Mouse (Mus musculus): ENCODE measurements around the gene Cnn2. TPM values are rescaled to one million over a fixed set of nuclear protein-coding genes. Genes with fewer than 3 reads are reported as not detected.
"Not testable (repeated sequence)": the region's sequence is repeated elsewhere in the genome, so short reads cannot be mapped to it uniquely, and the experiment has no call there.

The Cnn2 gene
- polyA plus RNA-seq, 1 experiment from 2014 or later: 296 TPM

- Histone ChIP-seq H3K4me1 (peaks cover 24% of the 10 kb centered on the region), H3K4me3 (replicated peaks) (no peak overlapping the region), H3K27ac (replicated peaks) (no peak overlapping the region), H3K9ac (no peak overlapping the region), H3K27me3 (no peaks in the 10 kb centered on the region), H3K36me3 (peaks cover 8% of the 10 kb centered on the region), H3K4me2 (replicated peaks) (no peak overlapping the region), H3K9me3 (replicated peaks) (no peaks in the 10 kb centered on the region)
- no peak for ATAC-seq (ENCODE audit: insufficient number of reproducible peaks, low FRiP score, low TSS enrichment, low read depth)
- WGBS: 81% methylated on average over 9 of the region's 9 CpGs
Measured at GRCm38 (mm10) chr10:80030191-80030590, 41.8 kb downstream of the Cnn2 start.

GRCm38 (mm10) chr10:80030736-80031135 lies 42.4 kb downstream of the Cnn2 start:
- H3K27ac ChIP-seq (replicated peaks): no peak overlapping the region
- no peak overlapping the region for H3K9ac ChIP-seq
- 81% methylated on average over 17 of the region's 17 CpGs for WGBS
- H3K9me3 ChIP-seq (replicated peaks): no peaks in the 10 kb centered on the region
- H3K36me3 ChIP-seq: peaks cover 13% of the 10 kb centered on the region
- H3K4me2 ChIP-seq (replicated peaks): no peak overlapping the region
- H3K4me1 ChIP-seq: peaks cover 24% of the 10 kb centered on the region
- no peaks in the 10 kb centered on the region for H3K27me3 ChIP-seq
- ATAC-seq (ENCODE audit: insufficient number of reproducible peaks, low FRiP score, low TSS enrichment, low read depth): no peak
- no peak overlapping the region for H3K4me3 ChIP-seq (replicated peaks)

- H3K9ac ChIP-seq: no peak overlapping the region
- 56% methylated on average over 5 of the region's 5 CpGs for WGBS
- no peak overlapping the region for H3K4me2 ChIP-seq (replicated peaks)
- no peaks in the 10 kb centered on the region for H3K27me3 ChIP-seq
- peak overlapping the region; percentile 40 for H3K27ac ChIP-seq (replicated peaks)
- no peak for ATAC-seq (ENCODE audit: insufficient number of reproducible peaks, low FRiP score, low TSS enrichment, low read depth)
- H3K9me3 ChIP-seq (replicated peaks): no peaks in the 10 kb centered on the region
- peaks cover 35% of the 10 kb centered on the region for H3K36me3 ChIP-seq
- H3K4me1 ChIP-seq: peaks cover 26% of the 10 kb centered on the region
- H3K4me3 ChIP-seq (replicated peaks): no peak overlapping the region
Measured at GRCm38 (mm10) chr10:80032799-80033480, 44.6 kb downstream of the Cnn2 start.

GRCm38 (mm10) chr10:80033511-80034391 lies 45.4 kb downstream of the Cnn2 start:
- H3K4me3 ChIP-seq (replicated peaks): no peak overlapping the region
- H3K27me3 ChIP-seq: no peaks in the 10 kb centered on the region
- H3K4me2 ChIP-seq (replicated peaks): no peak overlapping the region
- peaks cover 34% of the 10 kb centered on the region for H3K4me1 ChIP-seq
- H3K27ac ChIP-seq (replicated peaks): peak overlapping the region; percentile 48; the same call in 1 of the 2 replicates
- no peak for ATAC-seq (ENCODE audit: insufficient number of reproducible peaks, low FRiP score, low TSS enrichment, low read depth)
- peaks cover 39% of the 10 kb centered on the region for H3K36me3 ChIP-seq
- 39% methylated on average over 9 of the region's 9 CpGs for WGBS
- no peaks in the 10 kb centered on the region for H3K9me3 ChIP-seq (replicated peaks)
- no peak overlapping the region for H3K9ac ChIP-seq

- Histone ChIP-seq H3K9me3 (replicated peaks) (no peaks in the 10 kb centered on the region), H3K9ac (no peak overlapping the region), H3K4me2 (replicated peaks) (no peak overlapping the region), H3K4me3 (replicated peaks) (no peak overlapping the region), H3K27ac (replicated peaks) (no peak overlapping the region; the same call in 1 of the 2 replicates), H3K27me3 (no peaks in the 10 kb centered on the region), H3K4me1 (peaks cover 39% of the 10 kb centered on the region), H3K36me3 (peaks cover 39% of the 10 kb centered on the region)
- ATAC-seq (ENCODE audit: insufficient number of reproducible peaks, low FRiP score, low TSS enrichment, low read depth): no peak
- 74% methylated on average over 8 of the region's 8 CpGs for WGBS
Measured at GRCm38 (mm10) chr10:80035148-80035547, 46.8 kb downstream of the Cnn2 start.

GRCm38 (mm10) chr10:80035686-80036085 lies 47.3 kb downstream of the Cnn2 start:
- Histone ChIP-seq H3K9ac (no peak overlapping the region), H3K9me3 (replicated peaks) (no peaks in the 10 kb centered on the region), H3K36me3 (peaks cover 39% of the 10 kb centered on the region), H3K27me3 (no peaks in the 10 kb centered on the region), H3K4me3 (replicated peaks) (no peak overlapping the region), H3K4me2 (replicated peaks) (no peak overlapping the region), H3K27ac (replicated peaks) (no peak overlapping the region; the same call in 1 of the 2 replicates), H3K4me1 (peaks cover 39% of the 10 kb centered on the region)
- 90% methylated on average over 5 of the region's 5 CpGs for WGBS
- no peak for ATAC-seq (ENCODE audit: insufficient number of reproducible peaks, low FRiP score, low TSS enrichment, low read depth)

- ATAC-seq (ENCODE audit: insufficient number of reproducible peaks, low FRiP score, low TSS enrichment, low read depth): no peak
- Histone ChIP-seq H3K9me3 (replicated peaks) (no peaks in the 10 kb centered on the region), H3K4me3 (replicated peaks) (no peak overlapping the region), H3K27me3 (no peaks in the 10 kb centered on the region), H3K9ac (no peak overlapping the region), H3K27ac (replicated peaks) (no peak overlapping the region), H3K4me1 (peaks cover 39% of the 10 kb centered on the region), H3K4me2 (replicated peaks) (no peak overlapping the region), H3K36me3 (peaks cover 39% of the 10 kb centered on the region)
- WGBS: 92% methylated on average over 13 of the region's 13 CpGs
Measured at GRCm38 (mm10) chr10:80036832-80037231, 48.4 kb downstream of the Cnn2 start.

- Histone ChIP-seq H3K27me3 (no peaks in the 10 kb centered on the region), H3K4me2 (replicated peaks) (peak within 1 kb of the TSS; percentile 67), H3K4me3 (replicated peaks) (peak within 1 kb of the TSS; percentile 80), H3K27ac (replicated peaks) (peak within 1 kb of the TSS; percentile 78), H3K9me3 (replicated peaks) (no peaks in the 10 kb centered on the region), H3K9ac (peak within 1 kb of the TSS; percentile 68), H3K4me1 (peaks cover 17% of the 10 kb centered on the region), H3K36me3 (peaks cover 38% of the 10 kb centered on the region)
- WGBS: under 1% methylated on average over 40 of the region's 40 CpGs
- peak; percentile 98 for ATAC-seq (ENCODE audit: insufficient number of reproducible peaks, low FRiP score, low TSS enrichment, low read depth)
Measured at GRCm38 (mm10) chr10:80039559-80039979, 51.2 kb downstream of the Cnn2 start, which contains the start of gene Polr2e. Gene Polr2e, minus strand, starts transcription at chr10:80039795.

GRCm38 (mm10) chr10:80041409-80042060 lies 53.2 kb downstream of the Cnn2 start:
- H3K4me3 ChIP-seq (replicated peaks); H3K9me3 ChIP-seq (replicated peaks); H3K4me2 ChIP-seq (replicated peaks); H3K27ac ChIP-seq (replicated peaks); H3K27me3 ChIP-seq; ATAC-seq (ENCODE audit: insufficient number of reproducible peaks, low FRiP score, low TSS enrichment, low read depth); H3K9ac ChIP-seq: not testable (repeated sequence)
- peaks cover 18% of the 10 kb centered on the region for H3K36me3 ChIP-seq
- H3K4me1 ChIP-seq: peaks cover 15% of the 10 kb centered on the region
- 82% methylated on average over 8 of the region's 8 CpGs for WGBS

GRCm38 (mm10) chr10:80044087-80044486 lies 55.7 kb downstream of the Cnn2 start:
- Histone ChIP-seq H3K4me3 (replicated peaks) (no peak overlapping the region), H3K9ac (no peak overlapping the region), H3K9me3 (replicated peaks) (no peaks in the 10 kb centered on the region), H3K4me2 (replicated peaks) (no peak overlapping the region), H3K27ac (replicated peaks) (no peak overlapping the region; the same call in 1 of the 2 replicates), H3K27me3 (no peaks in the 10 kb centered on the region), H3K36me3 (no peaks in the 10 kb centered on the region), H3K4me1 (peaks cover 25% of the 10 kb centered on the region)
- no peak for ATAC-seq (ENCODE audit: insufficient number of reproducible peaks, low FRiP score, low TSS enrichment, low read depth)
- 40% methylated on average over 4 of the region's 4 CpGs for whole genome bisulfite sequencing

- WGBS: 67% methylated on average over 3 of the region's 4 CpGs
- H3K9me3 ChIP-seq (replicated peaks); H3K4me3 ChIP-seq (replicated peaks); H3K27ac ChIP-seq (replicated peaks); H3K36me3 ChIP-seq; H3K9ac ChIP-seq; H3K27me3 ChIP-seq; ATAC-seq (ENCODE audit: insufficient number of reproducible peaks, low FRiP score, low TSS enrichment, low read depth); H3K4me2 ChIP-seq (replicated peaks): not testable (repeated sequence)
- H3K4me1 ChIP-seq: peaks cover 25% of the 10 kb centered on the region
Measured at GRCm38 (mm10) chr10:80045364-80045763, 57.0 kb downstream of the Cnn2 start.
